Mouse (Mus musculus): ENCODE measurements around the gene Crhr2.

The Crhr2 gene

DNA sequence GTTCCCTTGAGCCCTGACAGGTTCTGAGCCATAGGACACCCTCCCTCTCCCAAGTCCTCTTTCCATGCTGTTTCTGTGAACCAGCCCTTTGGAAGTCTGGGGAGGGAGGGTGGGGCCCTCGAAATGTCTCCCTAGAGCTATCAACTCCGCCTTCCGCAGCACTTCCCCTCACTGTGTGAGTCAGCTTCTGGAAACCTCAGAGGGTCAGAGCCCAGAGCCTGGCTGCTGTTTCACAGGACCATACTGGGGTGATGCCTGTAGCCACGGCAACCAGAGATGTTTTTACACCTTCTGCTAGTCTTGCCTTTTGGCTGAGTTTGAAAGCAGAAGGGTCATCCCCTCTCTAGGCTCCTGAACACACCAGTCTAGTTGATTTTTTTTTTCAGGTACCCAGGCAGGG lies 9.8 kb downstream of the Crhr2 start:
- no peak for DNase-seq (ENCODE audit: low read depth, low spot score)

DNA sequence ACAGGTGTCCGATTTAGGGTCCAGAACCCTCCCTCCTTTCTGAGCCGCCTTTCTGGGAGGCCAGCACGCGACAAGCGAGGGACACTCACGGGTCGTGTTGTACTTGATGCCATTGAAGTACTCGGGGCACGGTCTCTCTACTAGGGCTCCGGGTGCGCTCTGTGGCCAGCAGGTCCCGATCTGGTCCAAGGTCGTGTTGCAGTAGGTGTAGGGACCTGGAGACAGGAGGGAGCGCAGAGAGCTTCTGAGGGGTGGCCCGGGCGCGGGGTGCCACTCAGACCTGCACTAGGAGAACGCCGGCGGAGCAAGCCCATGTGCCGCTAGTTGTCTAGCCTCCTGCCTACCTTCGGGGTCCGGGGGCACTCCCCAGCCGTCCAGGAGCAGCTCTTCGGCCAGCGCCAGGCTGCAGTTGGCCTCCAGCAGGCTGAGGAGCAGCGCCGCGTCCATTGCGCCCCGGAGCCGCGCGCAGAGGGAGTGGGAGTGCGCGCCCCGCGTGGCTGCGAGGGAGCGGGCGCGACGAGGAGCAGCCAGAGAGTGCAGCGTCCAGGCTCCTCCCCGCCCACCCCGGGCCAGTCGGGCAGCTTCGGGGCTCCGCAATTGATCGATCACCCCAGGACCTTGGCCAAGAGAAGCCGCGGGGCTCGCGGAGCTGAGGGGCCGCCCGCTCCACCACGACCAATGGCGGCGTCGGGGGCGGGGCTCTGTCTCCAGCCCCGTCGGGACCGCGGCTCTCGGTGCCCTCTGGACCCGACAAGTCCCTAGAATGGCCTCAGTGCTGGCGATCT lies 15.3 kb downstream of the Crhr2 start:
- no peak for DNase-seq (ENCODE audit: low read depth, low spot score)

DNA sequence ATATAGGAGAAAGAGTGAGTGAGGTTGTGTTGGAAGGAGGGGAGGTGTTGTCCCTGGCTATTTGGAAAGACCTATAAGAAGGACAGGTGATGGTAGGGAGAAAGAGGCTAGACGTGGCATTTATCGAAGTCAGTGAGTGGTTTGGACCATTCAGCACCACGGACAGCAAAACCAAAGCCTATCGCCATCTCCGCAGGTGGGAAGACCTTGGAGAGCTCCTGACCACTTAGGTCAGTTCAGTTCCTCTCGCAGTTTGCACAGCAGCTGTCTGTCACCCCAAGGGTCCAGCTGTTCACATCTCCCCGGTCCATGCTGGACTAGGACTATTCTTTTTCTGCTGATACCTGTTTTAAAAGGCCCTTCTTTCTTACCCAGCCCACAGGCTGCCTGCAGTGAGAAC lies 24.5 kb downstream of the Crhr2 start:
- peak; percentile 72 for DNase-seq (ENCODE audit: low read depth, low spot score)

DNA sequence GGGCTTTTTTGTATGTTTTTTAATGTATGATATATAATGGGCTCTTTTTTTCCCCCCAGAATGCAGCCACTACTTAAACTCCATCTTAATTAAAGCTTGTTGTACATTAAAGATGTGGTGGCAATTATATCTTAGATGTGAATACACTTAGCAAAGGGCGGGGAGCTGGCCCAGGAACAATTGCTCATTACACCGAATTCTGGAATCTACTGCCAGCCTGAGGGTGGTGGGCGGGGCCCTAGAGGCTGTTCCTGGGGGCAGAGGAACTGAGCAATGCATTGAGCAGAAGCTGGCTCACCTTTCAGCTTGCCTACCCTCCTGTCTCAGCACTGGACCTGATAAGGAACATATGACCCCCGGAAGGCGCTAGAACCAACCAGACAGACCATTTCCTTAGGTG lies 34.2 kb downstream of the Crhr2 start:
- no peak for DNase-seq (ENCODE audit: low read depth, low spot score)

DNA sequence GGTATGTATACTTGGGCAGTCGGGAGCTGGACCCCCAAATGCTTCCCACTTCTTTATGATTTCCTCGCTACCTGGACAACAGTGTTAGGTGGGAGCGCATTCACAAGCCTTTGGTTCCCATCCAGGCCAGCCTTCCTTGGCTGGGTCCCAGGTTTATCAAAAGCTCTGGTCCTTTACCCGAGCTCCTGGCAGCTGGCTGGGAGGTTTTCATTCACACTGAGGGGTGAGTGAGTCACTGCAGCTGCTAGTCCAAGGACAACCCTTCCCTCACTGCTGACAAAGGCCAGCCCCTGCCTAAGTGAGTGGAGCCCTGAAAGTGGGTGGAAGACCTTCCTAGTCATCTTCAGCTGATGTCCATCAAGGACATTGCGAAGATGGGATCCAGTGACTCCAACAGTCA lies 34.8 kb downstream of the Crhr2 start:
- DNase-seq (ENCODE audit: low read depth, low spot score), result no peak

DNA sequence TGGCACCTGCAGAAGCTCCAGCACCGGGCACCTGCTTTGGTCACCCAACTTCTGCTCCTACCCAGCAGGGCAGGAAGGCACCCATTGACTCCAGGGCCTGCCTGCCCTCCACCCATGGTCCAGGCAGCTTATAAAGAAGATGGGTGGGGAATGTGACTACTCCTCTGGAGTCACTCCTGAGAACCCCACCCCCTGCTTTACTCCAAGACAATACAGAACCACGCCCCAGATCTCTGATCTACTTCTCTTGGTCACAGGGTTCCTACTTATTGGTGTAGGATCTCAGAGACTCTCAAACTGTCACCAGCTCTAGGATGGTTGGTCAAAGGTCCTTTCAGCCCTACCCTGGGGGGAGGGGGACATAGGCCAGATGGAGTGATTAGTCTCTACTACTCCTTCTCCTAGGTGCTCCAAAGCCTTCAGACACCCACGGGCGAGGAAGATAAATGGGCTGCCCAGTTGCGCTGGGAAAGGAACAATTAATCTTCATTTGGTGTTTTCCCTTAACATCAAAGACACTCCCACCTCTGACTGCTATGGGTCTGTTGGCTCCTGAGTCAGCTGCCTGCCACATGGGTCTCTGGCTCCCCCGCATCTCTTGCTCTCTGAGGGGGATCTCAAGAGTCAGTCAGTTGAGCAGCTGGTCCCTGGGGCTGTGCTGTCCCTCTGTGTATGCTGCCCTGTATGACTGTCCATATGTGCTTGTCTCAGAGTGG lies 39.2 kb downstream of the Crhr2 start:
- peak; percentile 22 for DNase-seq (ENCODE audit: low read depth, low spot score)

DNA sequence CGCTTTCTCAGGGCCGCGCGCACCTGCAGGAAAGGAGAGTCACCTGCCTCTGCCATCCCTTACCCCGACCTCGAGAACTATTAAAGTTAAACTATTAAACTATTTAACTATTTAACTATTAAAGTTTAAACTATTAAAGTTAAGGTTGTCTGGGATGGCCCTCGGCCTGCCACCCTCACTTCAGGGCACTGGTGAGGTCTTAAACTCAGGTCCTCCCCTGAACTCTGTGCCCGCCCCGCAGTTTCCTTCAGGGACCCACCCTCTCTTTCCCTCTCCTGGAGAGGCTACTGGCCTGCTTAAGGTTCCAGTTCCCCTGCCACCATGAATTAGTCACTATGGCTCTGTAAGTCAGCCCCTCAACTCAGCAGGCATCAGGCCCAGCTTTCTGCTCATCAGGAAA lies 41.4 kb downstream of the Crhr2 start:
- no peak for DNase-seq (ENCODE audit: low read depth, low spot score)

DNA sequence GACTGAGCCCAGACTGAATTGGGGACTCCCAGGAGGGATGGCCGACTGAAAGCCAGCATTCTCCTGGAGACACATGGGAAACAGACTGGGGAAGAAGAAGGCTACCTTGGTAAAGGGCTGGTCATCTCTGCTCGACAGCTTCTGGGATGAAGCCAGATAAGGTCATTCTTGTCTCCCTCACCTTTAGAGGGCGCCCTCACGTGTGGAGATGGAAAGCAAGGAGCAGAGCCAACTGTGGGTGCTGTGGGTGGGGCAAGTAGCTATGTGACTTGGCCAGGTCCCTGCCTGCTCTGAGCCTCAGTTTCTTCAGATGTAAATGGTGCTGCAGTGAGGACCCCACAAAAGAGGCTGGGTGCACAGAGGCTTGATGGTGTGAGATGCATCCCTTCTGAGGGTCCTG lies 42.2 kb downstream of the Crhr2 start:
- peak; percentile 47 for DNase-seq (ENCODE audit: low read depth, low spot score)

DNA sequence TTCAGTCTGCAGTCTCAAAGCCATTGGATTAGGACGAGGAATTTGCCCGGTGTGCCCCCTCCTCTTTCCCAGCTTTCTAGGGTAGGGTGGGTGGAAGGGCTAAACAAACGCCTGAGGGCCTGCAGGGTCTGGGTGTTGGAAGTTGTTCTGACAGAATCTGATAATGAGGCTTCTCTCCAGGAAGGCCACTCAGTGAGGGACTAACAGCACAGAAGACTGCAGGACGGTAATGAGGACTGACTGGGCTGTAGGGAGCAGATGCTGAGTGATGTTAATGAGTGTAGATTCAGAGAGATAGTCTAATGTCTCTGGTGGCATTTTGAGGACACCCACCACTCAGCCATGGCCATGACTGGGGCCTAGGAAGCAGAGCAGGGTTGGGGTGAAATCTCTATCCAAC lies 45.5 kb downstream of the Crhr2 start:
- no peak for DNase-seq (ENCODE audit: low read depth, low spot score)

DNA sequence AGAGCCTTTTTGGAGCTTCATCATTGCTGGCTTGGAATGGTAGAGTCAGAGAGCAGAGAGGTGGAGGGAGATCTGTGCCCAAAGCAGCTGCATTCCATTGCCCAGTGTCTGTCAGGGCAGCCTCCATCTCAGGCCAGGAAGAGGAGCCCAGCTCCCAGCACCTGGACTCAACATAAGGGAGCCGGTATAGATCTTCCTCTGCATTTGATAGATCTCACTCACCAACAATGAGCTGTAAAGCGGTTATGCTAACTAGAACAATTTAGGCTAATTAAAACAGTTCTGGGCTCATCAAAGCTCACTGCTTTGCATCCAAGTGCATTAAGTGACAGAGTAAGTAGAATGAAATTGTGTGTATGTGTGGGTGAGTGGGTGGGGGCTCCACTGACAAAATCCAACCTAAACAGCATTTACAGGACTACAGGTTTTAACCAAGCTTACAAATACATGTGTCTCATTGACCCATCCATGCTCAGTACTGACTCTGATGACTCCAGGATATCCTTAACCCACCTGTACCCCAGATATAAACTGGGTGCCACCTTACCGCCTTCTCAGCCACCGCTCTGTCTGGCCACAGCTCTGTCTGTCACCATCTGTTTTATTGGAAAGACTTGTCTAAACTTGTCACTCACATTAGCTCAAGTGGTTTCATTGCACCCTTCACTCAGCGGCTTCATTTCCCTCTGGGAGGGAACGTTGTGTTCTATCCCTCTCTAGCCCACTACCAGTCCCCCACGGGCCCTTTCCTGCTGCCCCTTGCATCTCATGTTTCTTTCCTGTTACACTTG lies 50.4 kb downstream of the Crhr2 start:
- no peak for DNase-seq (ENCODE audit: low read depth, low spot score)

DNA sequence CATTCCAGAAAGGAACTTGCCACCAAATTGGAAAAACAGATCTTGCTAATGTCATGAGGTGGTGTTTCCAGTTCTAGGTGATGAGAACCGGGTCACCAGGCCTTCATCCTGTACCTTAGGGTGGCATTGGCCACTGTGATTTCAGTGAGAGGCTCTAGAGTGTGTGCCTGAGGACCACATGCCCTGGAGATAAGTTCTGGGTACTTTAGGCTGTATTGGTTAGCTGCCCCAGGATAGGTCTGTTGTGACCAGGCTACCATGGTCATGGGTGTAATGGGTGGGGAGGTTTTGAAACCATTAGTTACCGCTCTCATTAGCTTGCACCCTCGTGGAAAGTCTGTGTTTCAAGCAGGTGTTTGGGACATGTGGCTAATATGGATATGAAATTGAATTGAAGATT lies 51.4 kb downstream of the Crhr2 start:
- no peak for DNase-seq (ENCODE audit: low read depth, low spot score)

DNA sequence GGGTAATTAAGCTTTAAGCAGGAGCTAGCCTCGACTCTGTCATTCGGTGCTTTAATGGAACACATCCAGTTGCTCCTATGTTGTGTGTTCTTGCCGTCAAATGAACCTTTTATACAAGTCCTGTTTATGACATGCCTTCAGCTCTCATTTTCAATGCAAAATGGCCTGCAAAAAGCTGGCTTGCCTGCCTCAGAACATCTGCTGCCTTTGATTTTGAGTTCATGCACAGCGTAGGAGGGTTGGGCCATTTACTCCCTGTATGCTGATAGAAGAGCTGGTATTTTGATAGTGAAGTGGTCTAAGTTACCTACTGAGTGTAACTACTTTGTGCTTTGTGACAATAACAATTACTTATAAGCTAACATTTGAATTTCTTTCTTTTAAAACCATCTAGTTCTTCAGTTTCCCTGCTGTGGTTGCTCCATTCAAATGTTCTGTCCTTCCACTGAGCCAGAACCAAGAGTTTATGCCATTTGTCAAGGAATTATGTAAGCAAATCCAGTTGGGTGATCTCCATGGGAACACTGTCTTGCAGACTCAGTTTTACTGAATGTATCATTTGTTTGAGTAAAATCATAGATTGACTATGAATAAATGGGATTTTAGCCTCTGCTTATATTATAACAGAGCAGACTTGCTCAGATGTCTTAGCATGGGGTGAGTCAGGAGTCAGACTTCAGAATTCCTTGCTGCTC lies 56.1 kb downstream of the Crhr2 start:
- DNase-seq (ENCODE audit: low read depth, low spot score), result no peak

DNA sequence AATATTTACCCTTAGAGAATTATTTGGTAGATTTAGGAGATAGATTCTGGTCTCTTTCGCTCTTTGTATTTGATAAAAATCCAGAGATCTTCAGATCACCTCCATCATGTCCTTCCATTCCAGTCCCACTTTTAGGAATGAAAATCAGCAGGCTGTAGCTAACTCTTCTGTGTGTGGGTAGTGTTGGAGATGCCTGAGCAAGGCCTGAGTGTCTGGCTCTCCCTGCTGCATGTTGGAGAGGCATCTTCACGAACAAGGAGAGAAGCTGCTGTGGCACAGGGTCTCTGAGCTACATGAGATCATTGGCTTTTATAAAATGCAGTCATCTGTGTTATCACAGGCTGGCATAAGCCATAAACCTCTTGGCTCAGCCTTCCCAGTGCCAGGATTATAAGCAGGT lies 66.9 kb downstream of the Crhr2 start:
- no peak for DNase-seq (ENCODE audit: low read depth, low spot score)

DNA sequence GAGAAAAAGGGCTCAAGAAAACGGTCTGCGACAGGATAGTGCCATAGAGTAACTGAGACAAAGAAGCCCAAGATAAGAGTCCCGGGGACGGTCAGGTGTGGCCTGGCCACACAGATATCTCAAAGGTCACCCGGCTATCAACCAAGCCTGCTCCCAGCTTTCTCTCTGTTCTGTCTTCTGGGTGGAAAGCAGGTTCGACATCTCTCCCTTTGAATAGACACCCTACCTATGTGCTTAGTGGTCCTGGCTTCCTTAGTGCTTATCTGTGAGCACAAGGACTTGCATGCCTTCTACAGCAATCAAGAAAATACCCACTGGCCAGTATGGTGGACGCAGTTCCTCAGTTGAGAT lies 68.4 kb downstream of the Crhr2 start:
- DNase-seq (ENCODE audit: low read depth, low spot score), result no peak

DNA sequence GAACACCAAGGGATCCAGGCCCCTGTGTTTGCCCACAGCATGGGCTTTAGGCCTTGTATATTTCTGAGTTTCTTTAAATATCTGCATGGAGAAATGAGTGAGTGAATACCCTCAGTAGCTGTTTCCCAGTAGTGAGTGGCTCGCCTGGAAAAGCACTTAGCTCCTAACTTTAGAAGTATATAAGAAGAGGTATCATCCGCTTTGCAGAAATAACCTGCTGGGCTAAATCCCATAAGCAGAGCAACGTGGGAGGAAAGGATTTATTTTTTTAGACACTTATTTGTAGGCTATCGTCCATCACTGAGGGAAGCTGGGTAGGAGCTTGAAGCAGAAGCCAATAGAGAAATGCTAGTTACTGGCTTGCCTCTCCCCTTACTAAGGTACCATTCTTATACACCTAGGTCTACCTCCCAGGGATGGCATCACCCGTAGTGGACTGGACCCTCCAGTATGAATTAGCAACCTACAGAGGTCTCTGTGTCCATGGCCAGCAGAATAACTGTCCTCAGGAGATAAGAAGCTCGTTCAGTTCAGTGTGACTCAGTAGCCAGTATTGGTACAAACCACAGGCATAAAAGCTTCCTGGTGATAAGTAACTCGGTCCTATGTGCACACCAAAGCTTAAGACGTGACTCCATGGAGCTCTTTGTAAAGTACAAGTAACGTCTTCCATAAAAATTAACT lies 68.9 kb downstream of the Crhr2 start:
- no peak for DNase-seq (ENCODE audit: low read depth, low spot score)

DNA sequence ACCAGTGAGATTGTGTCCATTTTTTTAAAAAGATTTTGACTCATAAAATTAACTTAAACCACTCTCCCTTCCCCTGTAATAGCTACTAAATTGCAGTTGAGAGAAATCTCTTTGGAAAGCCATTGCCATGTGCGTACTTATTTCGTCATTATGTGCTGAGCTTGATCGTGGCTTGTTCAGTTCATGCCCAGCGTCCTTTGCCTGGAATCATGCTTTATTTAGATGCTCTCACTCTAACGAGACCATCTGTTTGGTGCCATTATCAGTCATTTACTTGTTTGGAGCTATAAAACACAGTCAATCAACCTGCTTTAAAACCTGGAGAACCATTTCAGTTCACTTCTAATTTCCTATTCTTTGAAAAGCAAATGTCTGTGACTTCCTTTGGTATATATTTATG lies 70.6 kb downstream of the Crhr2 start:
- DNase-seq (ENCODE audit: low read depth, low spot score), result no peak

DNA sequence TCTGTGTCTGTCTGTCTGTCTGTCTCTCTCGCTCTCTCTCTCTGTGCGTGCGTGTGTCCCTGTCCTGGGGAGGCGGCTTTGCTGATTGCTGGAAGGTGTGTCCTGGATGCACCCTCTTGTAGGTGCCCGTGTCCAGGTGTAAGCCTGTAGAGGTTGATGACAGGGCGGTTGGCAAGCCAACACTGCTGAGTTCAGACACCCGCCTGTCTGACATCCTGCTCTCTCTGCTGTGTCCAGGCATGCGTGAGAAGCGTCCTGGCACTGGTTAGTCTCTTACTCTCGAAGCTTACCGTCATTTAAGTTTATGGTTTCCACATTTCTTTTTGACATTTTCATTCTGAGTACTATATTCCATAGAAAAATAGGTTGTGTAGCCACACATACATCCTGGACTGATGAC lies 71.5 kb downstream of the Crhr2 start:
- no peak for DNase-seq (ENCODE audit: low read depth, low spot score)

DNA sequence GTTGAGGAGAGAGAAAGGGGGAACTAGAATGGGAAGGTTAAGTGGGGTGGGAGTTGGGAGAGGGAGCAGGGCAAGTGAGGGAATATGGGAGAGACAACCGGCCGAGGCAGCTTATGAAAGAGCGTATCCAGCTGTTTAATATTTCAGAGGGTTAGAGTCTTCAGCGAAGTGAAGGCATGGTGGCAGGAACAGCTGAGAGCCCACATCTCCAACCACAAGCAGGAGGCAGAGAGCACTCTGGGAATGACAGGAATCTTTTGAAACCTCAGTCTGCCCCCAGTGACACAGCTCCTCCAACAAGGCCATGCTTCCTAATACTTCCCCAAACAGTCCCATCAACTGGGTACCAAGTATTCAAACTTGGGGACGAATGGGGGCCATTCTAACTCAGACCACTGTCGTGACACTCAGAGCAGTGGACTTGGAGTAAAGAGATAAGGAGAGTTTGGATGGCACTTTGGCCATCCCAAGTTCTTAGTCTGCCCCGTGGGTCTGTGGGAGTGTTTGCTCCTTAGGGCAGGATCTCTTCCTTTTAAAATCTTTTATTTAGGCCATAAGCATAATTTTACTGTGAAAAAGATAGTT lies 72.5 kb downstream of the Crhr2 start:
- DNase-seq (ENCODE audit: low read depth, low spot score), result no peak

DNA sequence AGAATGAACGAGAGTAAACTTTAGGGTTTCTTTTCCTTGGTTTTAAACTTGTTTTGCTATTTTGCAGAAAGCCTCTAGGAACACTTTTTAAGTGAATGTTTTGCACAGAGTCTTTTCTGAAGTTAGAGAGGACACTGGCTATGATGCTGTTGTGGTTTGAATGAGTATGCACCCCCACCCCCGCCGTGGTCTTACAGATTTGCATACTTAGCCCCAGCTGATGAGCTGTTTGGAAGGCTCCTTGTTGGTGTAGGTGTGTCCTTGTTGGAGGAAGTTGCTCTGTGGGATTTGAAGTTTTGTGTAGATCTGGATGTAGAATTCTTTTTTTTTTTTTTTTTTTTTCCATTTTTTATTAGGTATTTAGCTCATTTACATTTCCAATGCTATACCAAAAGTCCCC lies 75.4 kb downstream of the Crhr2 start:
- DNase-seq (ENCODE audit: low read depth, low spot score), result no peak

DNA sequence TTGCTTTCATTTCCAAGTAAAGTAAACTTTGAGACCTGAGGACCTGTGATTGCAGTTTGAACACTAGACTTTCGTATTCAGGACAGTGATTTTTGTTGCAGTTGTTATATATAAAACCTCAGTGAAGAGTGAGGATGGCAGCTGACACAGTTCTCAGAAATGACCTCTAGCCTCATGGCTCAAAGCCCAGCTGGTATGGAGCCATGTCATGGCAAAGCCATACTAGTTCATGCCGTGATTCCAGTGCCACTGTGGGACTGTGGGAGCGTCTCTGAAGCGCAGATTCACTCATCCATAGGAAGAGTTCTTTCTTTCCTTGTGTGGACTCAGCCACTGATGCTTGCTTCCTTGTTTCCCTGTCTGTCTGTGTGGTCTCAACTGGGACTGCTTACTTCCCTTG lies 78.3 kb downstream of the Crhr2 start:
- no peak for DNase-seq (ENCODE audit: low read depth, low spot score)

DNA sequence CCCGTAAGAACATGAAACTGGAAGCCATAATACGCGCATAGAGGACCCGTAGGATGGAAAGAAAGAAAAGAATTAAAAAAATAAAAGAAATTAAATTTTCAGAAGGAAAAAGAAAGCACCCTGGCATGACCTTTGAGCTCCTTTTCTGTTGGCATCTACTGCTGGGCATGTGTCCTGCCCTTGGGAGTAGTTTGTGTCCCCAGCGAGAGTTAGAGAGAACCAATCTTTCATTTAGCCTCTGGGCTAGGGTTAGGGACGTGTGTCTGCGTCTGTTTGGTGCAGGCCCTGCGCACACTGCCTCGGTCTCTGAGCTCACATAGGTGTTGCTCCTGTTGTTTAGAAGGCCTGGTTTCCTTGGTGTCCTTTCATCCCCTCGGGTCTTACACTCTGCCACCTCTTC lies 83.6 kb downstream of the Crhr2 start:
- DNase-seq (ENCODE audit: low read depth, low spot score), result no peak

All from ES-CJ7 (cell line).